Mouse (Mus musculus) kidney, postnatal 14 days (tissue): ENCODE data around the gene Ctag2.

ENCODE experiments used
- DNase-seq: peaks from one replicate; pipeline ENCODE4 v3.0.0; 2022; ENCODE audit warnings: mixed read lengths

Ctag2 gene

GRCm38 (mm10) chrX:65047344-65047743 is at the start of gene Ctag2:
Ctag2 (plus strand) TSS chrX:65047644.
- DNase-seq = no peak
